Mouse (Mus musculus) natural killer cell, adult 2 months (primary cell): ENCODE data around the gene Paqr3.

Experiments
- DNase-seq, 2 experiments: peaks; one replicate each; pipeline ENCODE4 v3.0.0; 2022; ENCODE audit warnings: low spot score in 2 of 2

The Paqr3 gene

DNA sequence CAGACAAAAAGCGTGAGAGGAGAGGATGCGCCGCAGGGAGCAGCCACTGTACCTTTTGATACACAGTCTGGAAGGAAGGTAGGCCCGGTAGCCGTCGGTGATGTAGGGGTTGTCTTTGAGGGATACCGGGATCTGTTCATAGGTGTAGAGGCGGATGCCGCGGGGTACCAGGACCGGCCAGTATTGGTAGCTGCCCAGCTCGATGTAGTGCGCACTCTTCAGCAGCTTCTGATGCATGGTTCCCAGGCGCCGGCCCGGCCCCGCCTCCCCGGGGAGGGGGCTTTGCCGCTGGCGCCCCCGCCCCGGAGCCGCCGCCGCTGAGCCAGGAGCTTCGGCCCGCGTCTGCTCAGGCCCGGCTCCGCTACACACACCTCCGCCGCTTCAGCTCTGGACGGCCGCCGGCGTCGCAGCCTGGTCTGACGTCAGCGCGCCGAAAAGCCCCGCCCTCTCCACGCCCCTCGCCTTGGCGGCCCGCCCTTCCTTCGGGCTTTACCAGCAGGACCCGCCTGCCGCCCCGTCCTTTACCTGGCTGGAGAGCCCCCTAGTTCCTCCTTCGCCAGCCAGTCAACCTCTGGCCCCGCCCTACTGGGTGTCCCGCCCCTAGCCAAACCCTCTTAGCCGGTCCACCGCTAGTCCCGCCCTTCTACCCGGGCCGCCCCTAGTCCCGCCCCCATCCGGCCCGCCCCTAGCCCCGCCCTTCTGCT, at the start of gene Paqr3:
Gene Paqr3 (minus strand): TSS at position 390 of the 704 bp plus-strand sequence.
- DNase-seq = peak; percentile 96 to 97

DNA sequence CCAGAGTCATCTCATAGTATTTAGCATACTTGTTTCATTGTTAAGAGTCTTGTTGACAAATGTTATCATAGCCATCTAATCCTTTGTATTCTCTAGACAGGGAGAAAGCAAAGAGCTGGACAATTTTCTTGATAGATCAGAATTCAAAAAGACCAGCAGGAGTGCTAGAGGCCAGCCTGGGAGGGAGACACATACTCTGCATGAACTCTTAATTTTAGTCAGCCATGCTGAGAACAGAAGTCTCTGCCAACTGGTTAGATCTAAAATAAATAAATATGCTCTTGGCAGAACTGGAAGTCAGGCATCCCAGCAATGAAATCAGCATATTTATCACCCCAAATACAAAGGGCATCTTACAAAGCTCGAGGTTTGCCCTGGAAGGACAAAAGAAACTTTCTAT, 43.3 kb upstream of the Paqr3 start:
- DNase-seq = no peak

DNA sequence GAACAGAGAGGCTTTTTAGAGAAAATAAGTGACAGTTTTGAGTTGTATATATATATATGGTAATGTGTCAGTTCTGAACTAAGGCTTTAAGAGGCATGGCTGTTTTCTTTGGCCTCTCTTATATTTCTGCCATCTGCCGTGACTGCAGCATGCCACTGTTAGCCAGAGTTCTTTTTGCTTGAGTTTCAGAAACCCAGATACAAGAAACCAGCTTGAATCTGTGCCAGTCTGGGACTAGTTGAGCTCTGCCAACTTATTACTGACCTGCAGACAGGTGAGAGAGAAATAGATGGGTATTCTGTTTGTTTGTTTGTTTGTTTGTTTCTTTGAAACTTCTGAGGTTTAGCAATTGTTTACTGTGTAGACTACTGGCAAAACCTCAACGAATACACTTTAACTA, 23.9 kb upstream of the Paqr3 start:
- DNase-seq = no peak

DNA sequence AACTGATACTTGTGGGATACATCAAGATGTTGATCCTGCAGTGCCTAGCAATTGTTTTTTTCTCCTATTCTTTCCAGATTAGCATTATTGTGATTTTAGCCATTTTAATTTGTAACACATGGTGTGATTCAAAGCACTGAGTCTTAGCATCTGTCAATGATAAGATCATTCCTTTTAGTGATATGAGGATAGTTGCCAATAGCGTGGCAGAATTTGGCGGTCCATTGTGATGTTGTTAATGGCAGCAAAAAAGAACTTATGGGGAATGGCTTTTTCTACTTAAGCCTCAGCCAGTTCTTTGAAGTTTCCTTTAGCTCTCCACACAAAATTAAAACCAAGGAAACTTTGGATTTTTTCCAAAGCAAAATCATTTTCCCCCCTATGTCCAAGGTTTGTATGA, 18.2 kb upstream of the Paqr3 start:
- no peak for DNase-seq

DNA sequence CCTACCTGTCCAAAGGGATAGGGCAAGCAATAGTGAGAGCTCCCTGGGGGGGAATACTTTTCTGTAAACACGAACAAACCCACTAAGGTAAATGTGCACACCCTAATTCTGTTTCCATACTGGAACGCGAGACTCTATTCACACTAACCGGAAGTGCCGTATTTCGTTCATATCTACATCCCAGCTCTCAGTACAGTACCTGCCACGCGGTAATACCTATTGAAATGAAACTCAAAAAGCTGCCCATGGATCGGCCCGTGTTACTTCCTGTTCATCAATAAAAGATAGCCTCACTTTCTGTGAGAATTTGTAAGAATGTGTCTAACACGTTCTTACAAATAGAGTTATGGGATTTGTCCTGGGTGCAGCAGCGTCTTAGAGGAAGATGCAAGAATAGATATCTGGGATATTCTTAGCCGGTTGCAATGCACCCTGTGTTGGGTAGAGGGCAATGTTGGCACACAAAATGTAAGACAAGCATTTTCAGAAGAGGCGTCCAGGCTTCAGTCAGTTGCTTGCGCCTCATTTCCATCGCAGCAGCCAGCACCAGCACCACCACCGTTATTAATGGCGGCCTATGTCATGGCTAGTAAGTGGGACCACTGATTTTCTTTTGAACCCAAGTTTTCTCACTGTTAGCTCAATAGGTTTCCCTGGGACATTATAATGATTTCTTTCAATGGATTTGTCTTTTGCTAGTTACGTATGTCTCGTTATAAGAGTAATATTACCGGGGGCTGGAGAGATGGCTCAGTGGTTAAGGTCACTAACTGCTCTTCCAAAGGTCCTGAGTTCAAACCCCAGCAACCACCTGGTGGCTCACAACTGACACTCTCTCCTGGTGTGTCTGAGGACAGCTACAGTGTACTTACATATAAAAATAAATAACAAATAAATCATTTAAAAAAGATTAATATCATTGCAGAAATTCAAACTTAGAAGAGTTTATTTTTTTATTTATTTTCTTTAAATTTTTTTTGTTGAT, 17.1 kb upstream of the Paqr3 start:
- DNase-seq = no peak

DNA sequence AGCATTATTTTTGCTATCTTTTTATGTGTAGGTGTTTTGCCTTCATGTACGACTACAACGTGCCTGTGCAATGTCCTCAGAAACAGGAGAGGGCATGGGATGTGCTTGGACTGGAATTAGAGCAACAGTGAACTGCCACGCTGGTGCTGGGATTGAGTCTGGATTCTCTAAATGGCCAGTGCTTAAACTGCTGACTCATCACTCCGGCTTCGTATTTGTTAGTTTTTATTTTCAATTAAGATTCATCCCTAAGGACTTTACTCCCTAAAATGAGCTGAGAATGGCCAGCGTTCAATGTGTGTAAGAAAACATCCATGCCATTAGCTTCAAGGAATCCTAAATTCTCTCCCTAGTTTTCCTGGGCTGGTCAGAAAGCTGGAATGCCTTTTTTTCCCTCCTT, 15.9 kb upstream of the Paqr3 start:
- DNase-seq = no peak

DNA sequence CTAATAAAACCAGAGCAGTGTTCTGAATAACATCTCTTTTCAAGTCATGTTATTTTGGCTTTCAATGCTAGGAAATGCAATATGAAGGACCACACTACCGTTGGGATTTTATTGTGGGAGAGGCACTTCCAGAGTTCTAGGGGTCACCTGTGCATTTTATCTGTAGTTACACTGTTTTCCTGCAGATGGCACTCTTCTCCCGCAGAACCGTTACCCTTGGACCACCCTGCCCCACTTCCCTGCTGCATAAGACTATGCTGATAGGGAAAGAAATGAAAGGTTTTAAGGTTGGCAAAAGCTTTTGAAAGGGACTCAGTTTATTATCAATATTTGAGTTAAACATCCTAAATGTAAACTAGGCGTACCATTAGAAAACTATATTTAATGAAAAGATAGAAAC, 14.6 kb upstream of the Paqr3 start:
- DNase-seq = peak; percentile 3 to 6

DNA sequence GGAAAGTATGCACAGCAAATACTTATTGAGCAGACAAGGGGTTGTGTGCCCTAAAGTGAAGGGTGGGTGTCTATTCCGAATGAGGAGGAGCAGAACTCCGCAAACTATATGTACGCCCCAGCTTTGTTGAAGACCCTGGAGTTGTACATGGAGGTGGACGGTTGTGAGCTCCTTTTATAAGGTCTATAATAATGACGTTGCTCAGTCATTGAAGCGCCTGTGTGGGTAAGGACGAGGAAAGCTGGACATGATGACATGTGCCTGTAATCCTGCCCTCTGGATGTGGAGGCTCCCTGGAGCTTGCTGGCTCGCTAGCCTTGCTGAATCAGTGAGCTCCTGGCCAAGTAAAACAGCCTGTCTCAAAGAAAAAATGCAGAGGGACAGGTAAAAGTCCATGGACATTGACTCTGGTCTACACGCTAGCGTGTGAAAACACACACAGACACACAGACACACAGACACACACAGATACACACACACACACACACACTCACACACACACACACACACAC, 14.1 kb upstream of the Paqr3 start:
- DNase-seq = no peak

DNA sequence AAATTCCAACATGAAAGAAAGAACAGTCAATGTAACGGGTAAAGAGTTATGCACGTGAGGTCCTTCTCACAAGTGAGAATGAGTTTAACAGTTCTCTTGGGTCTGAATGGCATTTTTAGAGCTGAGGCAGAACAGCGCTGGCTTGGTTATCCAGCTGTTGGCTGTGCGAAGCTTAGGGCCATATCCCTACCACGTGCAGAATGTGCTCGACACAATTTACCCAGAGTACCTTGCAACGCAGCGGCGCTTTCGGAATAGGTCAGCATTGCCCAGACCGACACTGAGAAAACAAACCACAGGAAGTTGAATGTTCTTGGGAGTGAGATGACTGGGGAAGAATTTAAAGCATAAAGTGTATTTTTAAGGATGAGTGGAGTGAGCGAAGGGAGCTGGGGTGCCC, 13.6 kb upstream of the Paqr3 start:
- DNase-seq = no peak

DNA sequence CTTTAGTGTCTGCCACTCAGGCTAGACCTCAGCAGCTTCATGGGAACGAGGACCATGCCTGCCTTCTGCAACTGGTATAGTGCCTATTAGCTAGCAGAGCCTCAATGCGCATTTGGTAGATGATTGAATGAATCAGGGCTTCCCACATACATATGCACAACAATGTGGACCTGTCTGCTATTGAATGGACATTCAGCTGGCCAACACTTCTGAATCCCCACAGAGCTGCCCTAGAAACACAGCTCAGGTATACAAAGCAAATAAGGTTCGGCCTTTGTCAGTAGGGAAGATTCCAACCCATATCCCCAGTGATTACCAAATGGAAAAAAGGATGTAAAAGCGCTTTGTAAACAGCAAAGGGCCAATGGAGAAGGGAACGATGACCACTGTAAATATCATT, 699 bp downstream of the Paqr3 start:
- no peak for DNase-seq

DNA sequence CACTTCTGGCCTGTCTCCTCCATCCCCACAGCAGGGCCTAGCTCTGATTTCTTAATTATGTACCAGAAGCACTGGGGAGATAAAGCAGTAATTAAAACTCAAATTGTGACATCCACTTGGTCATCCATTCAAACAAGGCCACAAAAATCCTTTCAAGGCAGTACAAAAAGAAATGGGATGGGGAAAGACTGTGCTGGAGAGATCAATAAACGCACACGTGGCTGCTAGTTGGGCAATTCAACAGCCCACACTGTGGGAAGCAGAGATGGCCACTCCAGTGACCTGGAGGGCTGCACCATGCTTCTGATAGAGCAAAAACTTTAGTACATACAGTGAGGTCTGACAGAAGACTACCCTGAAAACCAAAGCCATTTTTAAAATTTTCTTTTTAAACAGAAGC, 1.3 kb downstream of the Paqr3 start:
- no peak for DNase-seq

DNA sequence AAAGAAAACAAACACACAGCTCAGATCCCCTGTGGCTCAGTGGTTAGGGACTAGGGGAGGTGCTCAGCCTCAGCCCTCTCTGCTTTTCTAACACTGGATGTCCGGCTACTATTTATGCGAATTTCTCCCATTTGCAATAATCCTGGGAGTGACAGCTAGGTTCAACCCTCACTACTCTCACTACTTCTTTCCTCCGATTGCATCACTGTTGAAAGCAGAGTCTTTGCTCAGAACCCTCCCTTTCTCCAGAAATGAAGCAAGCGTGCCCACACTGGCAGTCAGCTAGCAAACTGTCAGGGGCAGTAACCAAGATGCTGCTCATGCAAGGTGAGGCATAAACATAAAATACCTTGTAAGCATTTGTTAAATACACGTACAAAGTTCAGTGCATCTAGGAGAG, 3.1 kb downstream of the Paqr3 start:
- DNase-seq = no peak

DNA sequence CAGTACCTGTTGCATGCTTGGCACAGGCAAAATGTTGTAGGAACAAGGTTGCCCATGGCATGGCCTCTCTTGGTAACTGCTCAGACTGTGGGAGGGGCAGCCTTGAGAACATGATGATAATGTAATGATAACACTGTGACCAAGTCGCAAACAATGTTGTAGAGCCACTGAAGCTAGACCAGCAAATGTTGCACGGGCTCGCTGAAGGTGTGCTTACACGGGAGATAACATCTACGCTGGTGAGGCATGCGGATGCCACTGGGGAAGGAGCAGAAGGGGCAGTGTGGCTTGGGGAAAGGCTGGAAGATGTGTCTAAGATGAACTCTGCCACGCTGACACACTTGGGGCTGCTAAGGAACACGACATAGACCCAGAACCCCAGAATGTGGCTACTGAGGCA, 11.4 kb downstream of the Paqr3 start:
- no peak for DNase-seq

DNA sequence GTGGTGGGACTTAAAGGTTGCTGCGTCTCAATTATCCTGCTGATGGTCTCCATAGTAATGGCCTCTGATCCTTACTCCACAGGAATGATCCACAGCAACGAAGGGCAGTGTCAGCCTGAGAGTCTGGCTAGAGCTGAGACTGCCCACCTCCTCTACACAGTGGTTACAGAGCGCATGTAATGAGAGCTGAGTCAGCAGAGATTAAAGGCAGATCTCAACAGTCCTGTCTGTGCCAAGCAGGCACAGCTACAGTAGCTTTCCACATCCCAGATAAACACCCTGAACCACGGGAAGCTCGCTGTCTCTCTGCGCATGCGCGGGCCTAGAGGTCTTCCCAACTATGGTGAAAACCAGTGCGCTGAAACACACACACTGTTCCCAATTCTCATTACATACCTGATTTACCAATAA, 13.8 kb downstream of the Paqr3 start:
- DNase-seq = no peak

DNA sequence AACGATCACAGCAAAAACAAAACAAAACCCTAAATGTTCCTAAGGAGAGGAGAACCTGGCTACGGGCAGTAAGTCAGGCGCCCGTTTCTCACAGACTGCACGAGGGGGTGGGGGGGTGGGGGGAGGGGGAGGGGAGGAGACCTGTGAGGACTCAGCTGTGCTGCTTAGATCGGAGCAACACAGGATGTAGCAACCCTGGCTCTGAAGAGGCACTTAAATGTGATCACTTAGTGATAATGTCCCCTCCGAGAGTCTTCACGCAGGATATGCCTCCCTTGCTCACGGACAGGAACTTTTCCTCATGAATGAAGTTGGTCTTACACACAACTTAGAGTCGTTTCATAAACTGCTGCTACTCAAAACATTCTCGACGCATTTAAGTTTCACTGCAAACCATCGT, 16.1 kb downstream of the Paqr3 start:
- DNase-seq = no peak

DNA sequence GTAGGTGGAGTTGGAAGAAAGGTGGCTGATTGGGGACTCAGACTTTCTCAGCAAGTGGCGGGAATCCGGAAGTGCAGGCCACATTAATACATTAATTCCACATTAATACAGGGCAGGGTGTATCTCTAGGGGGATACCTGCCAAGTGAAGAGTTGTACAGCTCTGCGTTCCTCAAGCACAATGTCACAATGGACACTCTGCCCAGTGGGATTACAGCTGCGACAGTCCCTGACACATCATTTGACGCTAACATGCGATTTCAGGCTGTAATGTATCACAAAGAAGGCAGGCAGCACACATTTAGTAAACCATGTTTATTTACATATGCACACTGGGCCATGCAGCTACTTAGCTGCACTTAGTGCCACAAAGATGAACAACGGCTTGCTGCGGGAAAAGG, 18.4 kb downstream of the Paqr3 start:
- DNase-seq = no peak

DNA sequence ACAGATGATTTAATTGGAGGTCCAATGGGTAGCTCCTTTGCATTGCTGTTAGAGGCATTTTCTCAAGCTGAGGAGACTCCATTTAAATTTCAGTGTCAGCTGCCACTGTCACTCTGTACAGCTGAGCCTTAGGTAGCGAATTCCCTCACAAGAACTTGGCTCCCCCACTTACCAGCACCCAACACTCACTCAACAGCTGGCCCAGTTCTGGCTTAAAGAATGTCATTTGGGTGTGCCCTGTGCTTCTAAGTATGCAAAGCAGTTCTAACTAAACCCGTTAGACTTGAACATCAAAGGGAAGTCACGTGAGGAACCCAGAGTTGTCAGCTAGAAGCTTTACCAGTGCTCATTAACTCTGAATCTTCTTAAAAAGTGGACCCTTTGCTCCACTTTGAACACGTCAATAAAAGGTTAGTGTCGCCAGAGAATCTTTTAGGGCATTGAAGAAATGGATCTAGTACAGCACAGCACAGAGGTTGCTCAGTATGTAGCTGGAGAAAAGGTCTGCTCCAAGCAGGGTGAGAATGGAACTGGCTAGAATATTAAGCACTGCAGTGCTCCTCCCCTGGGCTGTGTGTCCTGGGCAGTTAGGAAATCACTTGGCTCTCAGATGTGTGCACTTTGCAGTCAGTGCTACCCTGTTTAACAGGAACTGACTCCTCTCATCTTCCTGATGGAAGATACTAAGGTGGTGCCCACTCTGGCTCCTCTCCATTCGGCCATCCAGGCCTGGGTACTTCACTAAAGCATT, 21.2 kb downstream of the Paqr3 start:
- DNase-seq = peak in 1 of 2 experiments; percentile 10

DNA sequence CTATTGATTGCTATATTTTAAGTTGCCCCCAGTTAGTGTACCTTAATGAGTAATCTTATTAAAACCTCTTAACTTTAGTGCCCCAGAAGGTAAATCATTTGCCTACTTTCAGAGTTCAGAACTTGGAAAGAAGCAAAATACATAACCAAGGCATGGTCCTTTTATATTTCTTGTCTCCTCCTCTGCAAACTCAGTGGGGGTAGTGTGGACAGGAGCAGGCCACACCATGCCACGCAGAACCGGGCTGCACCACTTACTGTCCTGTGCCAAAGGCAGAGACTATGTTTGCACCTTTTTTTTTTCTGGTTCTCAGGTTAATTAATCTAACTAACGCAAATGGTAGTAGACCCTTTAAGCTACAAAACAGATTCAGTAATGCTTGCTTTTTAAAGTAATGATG, 22.0 kb downstream of the Paqr3 start:
- no peak for DNase-seq

DNA sequence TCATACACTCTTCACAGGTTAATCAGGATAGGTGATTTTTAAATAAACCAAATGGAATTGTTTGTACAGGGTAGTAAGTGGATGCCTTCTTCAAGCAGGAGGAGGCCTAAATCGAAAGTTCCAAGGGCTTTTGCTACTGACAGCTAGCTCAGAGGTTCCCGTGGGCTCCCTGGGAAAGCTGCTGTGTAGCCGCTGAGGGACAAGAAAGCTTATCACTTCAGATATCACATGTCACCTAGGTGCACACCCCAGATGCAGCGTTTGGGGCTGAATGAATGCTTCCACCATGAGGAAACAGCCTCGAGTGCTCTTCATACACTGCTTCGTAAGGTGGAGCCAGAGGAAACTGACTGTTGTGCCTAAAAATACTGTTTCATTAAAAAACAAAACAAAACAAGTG, 23.2 kb downstream of the Paqr3 start:
- no peak for DNase-seq

DNA sequence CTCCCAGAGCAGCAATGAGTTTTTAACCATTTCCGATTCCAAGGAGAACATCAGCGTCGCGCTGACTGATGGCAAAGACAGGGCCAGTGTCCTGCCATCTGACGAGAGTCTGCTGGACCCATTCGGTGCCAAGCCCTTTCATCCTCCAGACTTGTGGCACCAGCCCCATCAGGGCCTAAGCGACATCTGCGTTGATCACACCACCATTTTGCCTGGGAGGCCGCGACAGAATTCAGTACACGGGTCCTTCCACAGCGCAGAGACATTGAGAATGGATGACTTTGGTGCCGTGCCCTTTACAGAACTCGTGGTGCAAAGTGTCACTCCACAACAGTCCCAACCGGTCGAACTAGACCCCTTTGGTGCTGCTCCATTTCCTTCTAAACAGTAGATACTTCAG, 23.6 kb downstream of the Paqr3 start:
- no peak for DNase-seq

DNA sequence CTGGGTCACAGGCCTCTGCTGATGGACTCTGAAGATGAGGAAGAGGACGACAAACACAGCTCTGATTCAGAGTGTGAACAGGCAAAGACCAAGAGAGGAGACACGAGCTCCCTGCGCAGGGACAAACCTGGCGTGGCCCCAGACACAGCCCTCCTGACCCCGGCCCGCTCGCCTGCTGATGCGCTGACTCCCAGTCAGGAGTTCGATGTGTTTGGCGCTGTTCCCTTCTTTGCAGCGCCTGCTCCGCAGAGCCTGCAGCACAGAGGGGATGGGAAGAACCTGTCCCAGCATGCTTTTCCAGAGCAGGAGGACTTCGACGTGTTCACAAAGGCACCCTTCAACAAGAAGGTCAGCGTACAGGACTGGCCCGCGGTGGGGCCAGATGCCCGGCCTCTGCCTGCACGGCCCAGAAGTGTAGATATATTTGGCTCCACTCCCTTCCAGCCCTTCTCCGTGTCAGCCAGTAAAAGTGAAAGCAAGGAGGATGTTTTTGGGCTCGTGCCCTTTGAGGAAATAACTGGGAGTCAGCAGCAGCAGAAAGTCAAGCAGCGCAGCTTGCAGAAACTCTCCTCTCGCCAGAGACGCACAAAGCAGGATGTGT, 24.3 kb downstream of the Paqr3 start:
- DNase-seq = no peak

DNA sequence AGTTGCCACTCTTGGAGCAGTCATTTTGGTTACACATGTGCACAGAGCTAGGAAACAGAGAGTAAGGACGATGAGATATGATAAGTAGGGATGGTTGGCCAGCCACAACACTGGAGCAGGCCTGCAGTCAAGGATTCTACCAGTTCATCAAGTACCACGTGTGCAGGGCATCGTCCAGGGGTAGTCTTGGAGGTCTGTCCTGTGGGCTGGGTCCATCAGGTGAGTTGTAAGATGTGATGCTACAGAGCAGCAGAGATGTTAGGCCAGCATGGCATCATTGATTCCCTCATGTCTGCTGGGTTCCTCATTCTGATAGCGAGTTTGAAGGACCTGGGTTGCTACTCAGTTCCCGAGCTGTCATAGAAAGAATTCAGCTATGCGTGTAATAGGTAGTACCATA, 26.3 kb downstream of the Paqr3 start:
- DNase-seq = no peak
